Mouse (Mus musculus) thymus, adult 2 months (tissue): Measurements from ENCODE around the gene Mical2.

Source experiments
- CTCF ChIP-seq: fragments of 200-500 bp; IDR thresholded peaks from 2 replicates; pipeline ENCODE4 v1.5.1; 2012; ENCODE audit warnings: mild to moderate bottlenecking, control low read depth, low read length, moderate library complexity, borderline replicate concordance; ENCODE audit not compliant: control insufficient read depth, poor library complexity, insufficient read depth; ENCODE audit errors: extremely low read depth
- POLR2A ChIP-seq: fragments of 200-500 bp; IDR thresholded peaks from 2 replicates; pipeline ENCODE4 v1.6.1; 2012; ENCODE audit warnings: mild to moderate bottlenecking, low read length, control low read depth, moderate library complexity; ENCODE audit not compliant: control insufficient read depth, poor library complexity, insufficient read depth; ENCODE audit errors: extremely low read depth

DNA sequence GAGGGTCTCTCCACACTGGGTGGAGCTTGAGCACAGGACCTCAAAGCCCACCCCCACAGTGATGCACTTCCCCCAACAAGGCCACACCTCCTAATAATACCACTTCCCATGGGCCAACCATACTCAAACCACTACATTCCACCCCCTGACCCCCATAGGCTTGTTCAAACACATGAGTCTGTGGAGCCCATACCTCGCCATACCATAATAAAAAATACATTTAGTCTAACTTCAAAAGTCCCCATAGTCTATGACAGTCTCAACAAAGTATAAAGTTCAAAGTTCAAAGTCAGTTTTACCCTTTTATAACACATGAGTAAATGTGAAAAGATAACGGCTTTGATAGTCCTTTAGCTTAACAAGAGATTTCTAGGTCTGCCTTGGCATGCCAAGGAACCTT is 145.7 kb downstream of the Mical2 start:
- TF ChIP-seq CTCF (no peak), POLR2A (no peak)
